Mouse (Mus musculus): ENCODE measurements around the gene Gm4744. TPM values are rescaled to one million over a fixed set of nuclear protein-coding genes. Genes with fewer than 3 reads are reported as not detected.

Gene Gm4744
- not detected for polyA plus RNA-seq (2017; shearing (Covaris generic))

GRCm38 (mm10) chr6:40951770-40952169 is at the start of gene Gm4744:
Gene Gm4744 (minus strand): TSS chr6:40951870.

DNA sequence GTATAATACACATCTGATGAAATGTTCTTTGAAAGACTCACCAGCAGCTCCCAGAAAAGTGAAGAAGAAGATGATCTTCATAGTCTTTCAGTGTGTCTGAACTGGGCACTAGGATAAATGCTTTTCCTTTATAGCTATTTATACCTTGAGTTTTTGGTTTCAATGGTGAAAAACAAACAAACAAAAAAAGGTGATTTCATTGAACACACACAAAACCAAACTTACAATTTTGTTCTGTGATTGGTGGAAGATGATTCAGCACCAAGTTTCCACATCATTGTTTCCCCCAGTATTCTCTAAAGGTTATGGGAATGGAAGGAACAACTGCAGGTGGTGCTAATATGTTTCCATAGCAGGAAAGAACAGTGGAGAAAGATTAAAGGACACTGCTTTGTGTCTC is 47.7 kb upstream of the Gm4744 start, which contains the start of gene Gm2663:
Gm2663 (minus strand) TSS at position 101 of the 400 bp plus-strand sequence.

GRCm38 (mm10) chr6:40964454-40964853 is 12.8 kb upstream of the Gm4744 start, which contains the start of gene 1810009J06Rik:
Gene 1810009J06Rik (plus strand): TSS chr6:40964754.

GRCm38 (mm10) chr6:40940457-40940856 is 11.2 kb downstream of the Gm4744 start, which contains the start of gene 1700074P13Rik:
Gene 1700074P13Rik (minus strand): TSS chr6:40940557.

GRCm38 (mm10) chr6:40900287-40900686 is 51.4 kb downstream of the Gm4744 start, which contains the start of gene Prss58:
Gene Prss58 (minus strand): TSS chr6:40900387.

Other genes starting within 250 kb of the Gm4744 start
- not detected for gene Moxd2, start 64.4 kb downstream of the Gm4744 start, polyA plus RNA-seq (2017; shearing (Covaris generic))
- not detected for gene Prss58, start 51.5 kb downstream of the Gm4744 start, polyA plus RNA-seq (2017; shearing (Covaris generic))
- gene 1700074P13Rik, start 11.3 kb downstream of the Gm4744 start, polyA plus RNA-seq (2017; shearing (Covaris generic)) = not detected
- gene 1810009J06Rik, start 12.9 kb upstream of the Gm4744 start, polyA plus RNA-seq (2017; shearing (Covaris generic)) = not detected
- not detected for gene Gm2663, start 47.6 kb upstream of the Gm4744 start, polyA plus RNA-seq (2017; shearing (Covaris generic))
- gene 2210010C04Rik, start 83.6 kb upstream of the Gm4744 start, polyA plus RNA-seq (2017; shearing (Covaris generic)) = not detected

Measured in naive thymus-derived CD4-positive, alpha-beta T cell, adult 5 months (primary cell).